Mouse (Mus musculus) liver, embryonic 14.5 days (tissue): ENCODE data around the gene E130308A19Rik. TPM values are rescaled to one million over a fixed set of nuclear protein-coding genes. Genes with fewer than 3 reads are reported as not detected.

ENCODE experiments used
- ATAC-seq: fragments of 200-750 bp; cut with Nextera tagmentation; 2 replicates; pipeline ENCODE4 v1.8.0; 2017; ENCODE audit warnings: moderate number of reproducible peaks, mild to moderate bottlenecking, moderate library complexity; ENCODE audit not compliant: insufficient read depth
- DNase-seq, 3 experiments: peaks; one replicate each; pipeline ENCODE4 v3.0.0-alpha.2; 2012 to 2013; ENCODE audit warnings: low read depth in 3 of 3, low spot score in 3 of 3
- H3K27ac ChIP-seq: fragments of 300-500 bp; sonication (generic); 2 replicates; pipeline ENCODE4 v1.5.1; 2014; ENCODE audit warnings: moderate library complexity, mild to moderate bottlenecking, control low read depth, inconsistent platforms
- H3K27me3 ChIP-seq: fragments of 300-500 bp; sonication (generic); 2 replicates; pipeline ENCODE4 v1.6.1; 2014; ENCODE audit warnings: mild to moderate bottlenecking, low read length, moderate library complexity; ENCODE audit not compliant: control insufficient read depth, insufficient read depth
- H3K36me3 ChIP-seq: fragments of 300-500 bp; sonication (generic); replicated peaks from 2 replicates; pipeline ENCODE4 v1.6.1; 2014; ENCODE audit warnings: low read depth; ENCODE audit not compliant: control insufficient read depth, insufficient read depth
- H3K4me1 ChIP-seq, 2 experiments: fragments of 200-500 bp in 1 of 2; fragments of 300-500 bp in 1 of 2; sonication (generic) in 1 of 2; replicated peaks; 2 replicates each; pipeline ENCODE4 v1.6.1; 2012 to 2014; ENCODE audit warnings: antibody characterized with exemption in 1 of 2, inconsistent platforms in 1 of 2, low read length in 1 of 2; ENCODE audit not compliant: control insufficient read depth in 2 of 2, insufficient read depth in 2 of 2
- H3K4me2 ChIP-seq: fragments of 300-500 bp; sonication (generic); 2 replicates; pipeline ENCODE4 v1.6.1; 2014; ENCODE audit warnings: low read depth, mild to moderate bottlenecking, control low read depth, moderate library complexity
- H3K4me3 ChIP-seq, 2 experiments: fragments of 200-500 bp in 1 of 2; fragments of 300-500 bp in 1 of 2; sonication (generic) in 1 of 2; 2 replicates each; pipeline ENCODE4 v1.5.1; 2012 to 2014; ENCODE audit warnings: low read depth in 2 of 2, low read length in 2 of 2, mild to moderate bottlenecking in 2 of 2, control low read depth in 1 of 2, inconsistent platforms in 1 of 2, moderate library complexity in 1 of 2; ENCODE audit not compliant: insufficient read depth in 1 of 2
- H3K9ac ChIP-seq: fragments of 300-500 bp; sonication (generic); replicated peaks from 2 replicates; pipeline ENCODE4 v1.6.1; 2014; ENCODE audit warnings: mild to moderate bottlenecking, control low read depth, moderate library complexity
- H3K9me3 ChIP-seq: fragments of 300-500 bp; sonication (generic); 2 replicates; pipeline ENCODE4 v1.6.1; 2016; ENCODE audit warnings: low read length, mixed read lengths; ENCODE audit not compliant: control insufficient read depth
- CTCF ChIP-seq: IDR thresholded peaks from 2 replicates; pipeline ENCODE4 v1.5.1; 2016; ENCODE audit warnings: antibody characterized with exemption, low read depth, control low read depth
- EP300 ChIP-seq: IDR thresholded peaks from 2 replicates; pipeline ENCODE4 v1.6.1; 2016; ENCODE audit warnings: antibody characterized with exemption, low read depth
- WGBS: fragments of 180-500 bp; shearing (Covaris S2); extraction: QIAGEN DNeasy Blood & Tissue Kit; methylation state at CpG from one replicate; pipeline ENCODE4 v1.1.7; 2014; ENCODE audit not compliant: insufficient replicate concordance; 5-methylcytosine and 5-hydroxymethylcytosine counted together
- polyA plus RNA-seq, 2 experiments: library from polyadenylated mRNA; depleted of rRNA in 1 of 2; stranded (reverse) in 1 of 2; unstranded in 1 of 2; fragments of >200 nt; fragmentation: Nextera tagmentation in 1 of 2; extraction: Ambion mirVana in 1 of 2; gene quantifications; 2 replicates each; pipeline versions ENCODE4 v1.2.1 to v1.2.3; 2012 to 2014

E130308A19Rik gene
- polyA plus RNA-seq, 2 experiments = 2.8 to 5.7 TPM

DNA sequence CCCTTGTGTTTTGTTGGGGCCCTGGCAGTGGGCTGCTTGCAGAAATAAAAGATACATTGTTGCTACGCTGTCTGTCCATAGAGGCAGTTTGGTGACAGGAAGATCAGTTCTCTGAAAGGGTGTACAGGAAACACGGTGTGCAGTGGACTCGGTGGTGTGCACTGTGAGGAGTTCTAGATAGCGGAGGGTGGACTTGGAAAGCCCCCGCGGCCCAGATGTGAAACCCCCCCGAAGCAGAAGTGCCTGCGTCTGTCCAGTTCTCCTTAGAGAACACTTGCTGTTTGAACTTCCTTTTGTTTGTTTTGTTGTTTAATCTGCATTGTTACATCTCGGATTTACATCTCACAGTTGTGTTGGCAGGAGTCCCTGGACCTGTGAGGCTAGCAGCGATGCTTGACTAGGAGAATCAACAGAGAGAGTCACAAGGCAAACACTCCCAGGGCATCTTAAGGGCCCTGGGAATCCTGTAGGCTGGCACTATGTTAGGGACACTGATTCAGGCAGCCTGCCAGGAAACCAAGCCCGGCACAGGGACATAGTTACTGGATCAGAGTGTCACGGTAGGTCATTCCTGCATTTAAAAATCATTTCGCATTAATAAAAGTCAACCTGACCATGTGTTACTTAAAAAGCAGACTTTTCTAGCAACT is 127.6 kb downstream of the E130308A19Rik start:
- Histone ChIP-seq H3K4me1 (no peaks in the 10 kb centered on the region), H3K9me3 (no peaks in the 10 kb centered on the region), H3K27me3 (no peaks in the 10 kb centered on the region), H3K27ac (no peak overlapping the region), H3K4me3 (no peak overlapping the region), H3K4me2 (no peak overlapping the region), H3K36me3 (no peaks in the 10 kb centered on the region), H3K9ac (no peak overlapping the region)
- ATAC-seq = no peak
- TF ChIP-seq CTCF (no peak), EP300 (no peak)
- 55% methylated on average over 13 of the region's 13 CpGs for WGBS
- DNase-seq = no peak

GRCm38 (mm10) chr4:59756332-59757082 is 130.5 kb downstream of the E130308A19Rik start:
- no peaks in the 10 kb centered on the region for H3K27me3 ChIP-seq
- no peak overlapping the region for H3K4me2 ChIP-seq
- no peaks in the 10 kb centered on the region for H3K4me1 ChIP-seq
- WGBS = 59% methylated on average over 9 of the region's 9 CpGs
- no peak overlapping the region for H3K9ac ChIP-seq
- TF ChIP-seq CTCF (no peak), EP300 (0 out of 2 replicates have a peak, but pooled peaks have one; percentile 15)
- H3K4me3 ChIP-seq = no peak overlapping the region
- no peaks in the 10 kb centered on the region for H3K36me3 ChIP-seq
- DNase-seq (no peak), ATAC-seq (no peak)
- no peak overlapping the region for H3K27ac ChIP-seq
- no peaks in the 10 kb centered on the region for H3K9me3 ChIP-seq

DNA sequence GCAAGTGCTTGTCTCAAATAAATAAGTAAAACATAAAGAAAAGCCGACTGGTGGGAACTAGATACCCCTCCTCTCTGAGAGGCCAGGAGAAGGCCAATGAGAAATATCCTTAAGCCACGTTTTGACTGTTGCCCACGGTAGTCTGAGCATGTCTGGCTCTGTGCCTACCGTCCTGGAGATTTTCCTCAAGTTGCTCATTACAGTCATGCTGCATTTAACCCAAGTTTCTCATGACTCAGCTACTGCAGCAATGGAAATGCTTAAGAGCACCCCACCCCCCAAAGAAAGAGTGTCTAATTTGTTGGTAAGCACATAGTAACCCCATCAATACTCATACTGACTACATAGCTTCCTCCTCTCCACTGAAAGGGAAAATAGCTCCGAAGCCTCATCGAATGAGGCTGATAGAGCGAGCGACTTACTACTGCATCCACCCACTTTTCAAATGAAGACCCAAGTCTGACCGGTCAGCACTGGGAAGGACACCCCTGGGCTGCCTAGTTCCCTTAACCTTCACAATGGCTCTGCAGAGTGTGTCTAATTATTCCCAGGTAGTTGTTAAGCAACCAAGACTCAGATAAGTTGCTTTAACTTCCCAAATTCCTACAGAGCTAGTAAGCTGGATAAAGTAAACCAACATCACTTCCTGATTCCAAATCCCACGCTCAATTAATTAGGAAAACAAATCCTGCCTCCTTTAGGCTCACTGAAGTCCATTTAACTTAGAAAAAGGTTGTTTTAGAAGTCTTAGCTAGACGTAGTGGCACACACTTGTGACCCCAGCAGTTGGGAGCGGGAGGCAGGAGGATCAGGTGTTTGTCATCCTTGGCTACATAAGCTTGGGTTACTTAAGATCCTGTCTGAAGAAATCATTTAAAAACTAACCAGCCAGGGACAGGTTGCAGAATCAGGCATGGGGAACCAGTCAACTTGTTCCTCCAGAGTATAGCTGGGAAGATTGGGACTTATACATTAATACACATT is 131.7 kb downstream of the E130308A19Rik start:
- no peak for DNase-seq
- Histone ChIP-seq H3K27me3 (no peaks in the 10 kb centered on the region), H3K4me1 (no peaks in the 10 kb centered on the region), H3K9ac (no peak overlapping the region), H3K36me3 (no peaks in the 10 kb centered on the region), H3K4me3 (no peak overlapping the region), H3K27ac (no peak overlapping the region), H3K9me3 (no peaks in the 10 kb centered on the region), H3K4me2 (no peak overlapping the region)
- no peak for ATAC-seq
- 74% methylated on average over 12 of the region's 12 CpGs for WGBS
- no peak for TF ChIP-seq EP300
- no peak for TF ChIP-seq CTCF

- no peak overlapping the region for H3K4me2 ChIP-seq
- no peak for ATAC-seq
- H3K4me1 ChIP-seq = peaks cover 0 to 2% of the 10 kb centered on the region in 2 experiments; a peak in 2 of 4 replicates
- WGBS = 60% methylated on average over 4 of the region's 4 CpGs
- no peaks in the 10 kb centered on the region for H3K27me3 ChIP-seq
- H3K9me3 ChIP-seq = no peaks in the 10 kb centered on the region
- TF ChIP-seq EP300 (no peak), CTCF (peak; percentile 44)
- no peak overlapping the region for H3K27ac ChIP-seq
- H3K36me3 ChIP-seq = no peaks in the 10 kb centered on the region
- no peak overlapping the region for H3K9ac ChIP-seq
- no peak overlapping the region for H3K4me3 ChIP-seq
- DNase-seq = no peak
Observed at GRCm38 (mm10) chr4:59760016-59760415, 134.0 kb downstream of the E130308A19Rik start.
